Mouse (Mus musculus): ENCODE data around the gene Cxcl3.

GRCm38 (mm10) chr5:90753934-90754333, 32.0 kb upstream of the Cxcl3 start:
- no peak for TF ChIP-seq CTCF (IDR thresholded peaks at IDR 0.05; ENCODE audit: low read depth)
- TF ChIP-seq EP300 (IDR thresholded peaks at IDR 0.05; ENCODE audit: low read depth) = no peak
